Mouse (Mus musculus) cerebral cortex, adult 2 months (tissue): ENCODE measurements around the gene Gpr155.

Experiments used
- WGBS: fragments of 180-500 bp; shearing (Covaris S2); methylation state at CpG from one replicate; pipeline ENCODE4 v1.1.7; 2018; 5-methylcytosine and 5-hydroxymethylcytosine counted together

The Gpr155 gene

DNA sequence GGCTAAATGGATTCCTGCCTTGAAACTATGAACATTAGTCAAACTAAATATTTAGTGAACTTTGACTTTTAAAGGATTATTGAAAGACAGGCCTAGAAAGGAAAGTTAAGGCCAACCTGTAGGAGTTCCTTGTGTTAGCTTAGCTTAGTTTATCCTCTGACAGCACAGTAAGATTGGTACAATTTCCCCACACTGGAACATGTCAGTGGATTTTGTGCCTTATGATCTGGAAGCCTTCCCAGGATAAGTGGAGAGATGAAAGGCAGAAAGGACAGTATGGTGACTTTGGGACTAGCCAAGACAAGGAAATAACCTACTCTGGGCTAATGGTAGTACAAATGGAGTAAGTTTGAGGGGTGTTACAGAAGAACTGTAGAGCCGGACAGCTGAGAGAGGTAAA lies 1.4 kb upstream of the Gpr155 start:
- WGBS, result 92% methylated on average over 1 of the region's 1 CpGs

DNA sequence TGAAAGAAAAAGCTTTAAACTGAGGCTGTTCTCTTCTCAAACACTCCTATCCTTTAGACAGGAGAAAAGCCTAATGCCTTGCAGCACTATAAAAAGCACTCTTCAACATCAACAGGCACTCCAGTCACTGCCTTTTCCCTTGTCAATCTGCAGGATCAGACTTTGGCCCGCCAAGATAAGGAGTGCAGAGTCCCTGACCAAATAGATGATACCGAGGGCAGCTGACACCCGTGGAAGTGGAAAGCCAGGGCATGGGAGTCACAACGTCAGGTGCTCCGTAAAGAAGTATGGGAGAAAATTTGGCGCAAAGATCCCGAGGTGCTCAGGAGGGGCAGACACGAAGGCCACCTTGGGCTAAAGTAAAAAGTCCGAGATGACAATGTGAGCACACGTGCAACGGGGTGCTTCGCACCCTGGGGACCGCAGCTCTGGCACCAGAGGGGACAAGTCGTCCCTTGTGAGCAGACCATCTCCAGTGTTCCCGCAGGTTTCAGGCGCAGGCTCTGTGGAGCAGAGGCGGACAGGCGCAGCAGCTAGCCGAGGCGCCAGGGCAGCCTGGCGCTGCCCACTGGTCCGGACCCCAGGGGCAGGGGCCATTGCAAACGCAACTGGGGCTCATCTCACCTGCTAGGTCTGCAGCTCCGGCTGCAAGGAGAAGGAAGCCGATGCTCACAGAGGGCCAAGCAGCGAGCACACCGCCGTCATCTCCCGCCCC lies 574 bp downstream of the Gpr155 start:
- WGBS, result under 1% methylated on average over 29 of the region's 29 CpGs

DNA sequence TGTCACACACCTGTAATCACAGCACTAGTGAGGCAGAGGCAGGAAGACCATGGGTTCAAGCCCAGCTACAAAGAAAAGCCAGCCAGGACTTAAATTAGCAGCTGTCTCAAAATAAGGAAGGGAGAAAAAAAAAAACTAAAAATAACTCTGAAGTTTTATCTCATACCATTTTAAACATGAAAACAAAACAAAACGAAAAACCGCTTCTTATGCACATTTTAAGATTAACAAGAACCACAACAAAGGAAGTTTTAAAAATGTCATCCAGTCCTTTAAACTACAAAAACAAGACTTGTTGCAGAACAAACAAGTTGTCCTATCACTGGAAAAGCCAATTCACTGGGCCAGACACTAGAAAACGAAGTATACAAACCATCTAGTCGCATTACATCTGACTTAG lies 1.2 kb downstream of the Gpr155 start:
- 45% methylated on average over 4 of the region's 4 CpGs for WGBS

DNA sequence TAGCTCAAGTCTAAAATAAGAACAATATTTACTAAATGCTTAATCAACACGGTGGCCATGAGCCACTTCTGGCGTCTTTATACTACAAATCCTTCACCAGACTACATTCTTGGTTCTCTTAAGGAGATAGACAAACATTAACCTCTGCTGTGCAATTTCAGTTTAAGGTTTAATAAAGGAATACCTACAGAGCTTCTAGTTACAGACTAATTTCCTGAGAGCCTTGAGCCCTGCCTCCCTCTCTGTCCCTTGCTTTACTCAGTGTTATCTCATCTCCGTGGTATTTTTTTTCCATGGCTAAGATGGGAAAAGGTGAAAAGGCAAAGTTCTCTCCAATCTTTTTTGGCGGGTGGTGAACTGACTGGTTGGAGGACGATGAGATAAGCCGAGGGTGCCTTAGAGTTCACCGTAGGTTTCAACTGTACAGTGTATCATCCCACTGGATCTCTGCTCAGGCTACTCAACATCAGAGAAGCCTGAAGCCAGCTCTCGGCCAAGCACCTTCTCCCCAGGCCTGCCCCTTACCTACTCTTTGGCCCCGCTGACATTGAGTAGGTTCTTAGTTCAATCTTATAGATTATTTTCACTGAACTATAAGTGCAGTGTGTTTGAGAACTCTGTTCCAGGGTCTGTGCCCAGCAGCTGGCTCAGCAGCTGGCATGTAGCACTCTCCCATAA lies 5.9 kb downstream of the Gpr155 start:
- 92% methylated on average over 9 of the region's 9 CpGs for WGBS

DNA sequence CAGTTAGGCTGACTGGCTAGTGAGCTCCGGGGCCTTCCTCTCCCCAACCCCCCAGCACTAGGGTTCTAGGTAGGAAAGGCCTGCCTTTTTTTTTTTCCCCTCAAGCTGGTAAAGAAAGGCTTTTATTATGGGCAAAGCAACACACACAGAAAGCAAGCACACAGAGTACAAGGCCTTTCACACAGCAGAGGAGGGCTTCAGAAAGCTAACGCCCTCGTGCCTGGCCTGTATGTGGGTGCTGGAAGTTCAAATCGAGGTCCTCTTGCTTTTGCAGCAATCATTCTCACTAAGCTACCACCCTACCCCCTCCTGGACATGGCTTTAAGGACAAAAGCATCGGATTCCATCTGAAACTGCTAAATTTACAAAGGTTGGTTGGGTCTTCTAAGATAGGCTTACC lies 6.7 kb downstream of the Gpr155 start:
- WGBS, result 66% methylated on average over 5 of the region's 5 CpGs

DNA sequence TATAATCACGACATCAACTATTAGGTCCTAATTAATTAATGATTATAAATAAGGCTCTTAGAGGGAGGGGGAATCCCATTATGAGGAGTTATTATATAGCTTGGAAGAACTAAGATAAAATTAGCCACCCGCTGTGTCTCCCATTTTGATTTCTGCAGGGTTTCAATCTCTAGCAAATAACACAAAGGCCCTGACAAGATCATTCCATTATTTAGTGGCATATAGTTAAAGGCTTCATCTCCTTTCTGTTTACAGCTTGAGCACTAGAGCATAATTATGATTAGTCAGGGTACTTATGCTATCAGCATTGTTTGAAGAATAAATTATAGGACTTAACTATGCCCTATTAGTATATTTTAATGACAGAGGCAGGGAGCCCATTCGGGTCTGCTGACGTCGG lies 8.0 kb downstream of the Gpr155 start:
- 83% methylated on average over 5 of the region's 5 CpGs for WGBS

DNA sequence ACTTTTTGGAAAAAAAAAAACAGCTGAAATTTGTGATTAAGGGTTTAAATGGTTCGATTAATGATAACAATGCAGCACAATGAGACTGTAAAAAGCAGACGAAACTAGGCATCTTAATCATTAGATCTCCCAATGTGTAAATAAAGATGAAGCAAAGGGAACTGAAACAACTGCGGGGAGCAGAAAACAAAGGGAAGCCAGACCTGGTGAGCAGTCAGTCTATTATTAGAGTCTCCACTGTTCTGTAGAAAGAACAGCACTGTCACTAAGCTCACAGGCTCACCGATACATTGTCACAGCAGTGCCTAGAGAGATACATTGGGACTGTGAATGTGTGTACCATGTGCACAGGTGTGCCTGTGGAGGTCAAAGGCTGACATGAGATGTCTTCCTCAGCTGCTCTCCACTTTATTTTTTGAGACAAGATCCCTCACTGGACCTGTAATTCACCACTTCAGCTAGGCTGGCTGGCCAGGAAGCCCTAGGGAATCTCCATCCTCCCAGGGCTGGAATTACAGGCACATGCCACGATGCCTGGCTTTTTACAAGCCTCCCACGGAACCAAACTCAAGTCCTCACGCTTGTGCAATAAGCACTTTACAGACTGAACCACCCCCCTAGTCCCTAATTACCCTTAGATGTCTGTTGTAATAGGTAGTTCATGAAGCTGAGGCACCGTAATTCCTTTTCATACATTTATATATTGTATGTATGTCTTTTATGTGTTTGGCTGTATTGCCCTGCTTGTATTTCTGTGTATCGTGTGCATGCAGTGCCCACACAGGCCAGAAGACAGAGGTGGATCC lies 14.6 kb downstream of the Gpr155 start:
- 64% methylated on average over 9 of the region's 9 CpGs for WGBS

DNA sequence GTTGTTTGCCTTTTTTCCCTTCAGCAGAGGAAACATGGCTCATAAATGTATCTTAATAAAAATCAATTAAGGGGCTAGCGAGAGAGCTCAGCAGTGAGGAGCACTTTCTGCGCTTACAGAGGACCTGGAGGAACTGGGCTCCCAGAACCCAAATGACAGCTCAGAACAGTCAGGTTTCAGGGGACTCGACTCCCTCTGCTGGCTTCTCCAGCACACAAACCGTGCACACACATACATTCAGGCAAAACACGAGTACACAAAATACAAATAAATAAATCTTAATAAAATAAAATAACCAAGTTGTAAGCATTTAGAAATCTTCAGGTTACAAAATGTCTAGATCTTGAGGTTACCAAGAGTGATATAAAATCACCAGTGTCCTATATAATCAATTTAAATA lies 22.9 kb downstream of the Gpr155 start:
- 77% methylated on average over 5 of the region's 5 CpGs for WGBS

DNA sequence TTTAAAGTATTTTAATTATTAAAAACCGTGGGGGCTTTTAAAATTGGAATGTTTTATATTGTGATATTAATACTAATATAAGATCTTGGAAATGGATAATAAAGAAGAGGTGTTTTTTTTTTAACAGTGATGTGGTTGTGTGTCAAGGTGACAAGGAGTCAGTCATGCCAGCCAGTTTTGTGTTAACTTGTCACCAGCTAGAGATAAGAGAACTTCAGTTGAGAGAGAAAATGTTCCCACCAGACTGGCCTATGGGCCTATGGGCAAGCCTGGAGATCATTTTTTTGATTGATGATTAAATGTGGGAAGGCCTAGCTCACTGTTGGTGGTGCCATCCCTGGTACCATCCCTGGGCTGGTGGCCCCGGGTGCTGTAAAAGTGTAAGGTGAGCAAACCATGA lies 25.8 kb downstream of the Gpr155 start:
- 90% methylated on average over 2 of the region's 2 CpGs for WGBS

DNA sequence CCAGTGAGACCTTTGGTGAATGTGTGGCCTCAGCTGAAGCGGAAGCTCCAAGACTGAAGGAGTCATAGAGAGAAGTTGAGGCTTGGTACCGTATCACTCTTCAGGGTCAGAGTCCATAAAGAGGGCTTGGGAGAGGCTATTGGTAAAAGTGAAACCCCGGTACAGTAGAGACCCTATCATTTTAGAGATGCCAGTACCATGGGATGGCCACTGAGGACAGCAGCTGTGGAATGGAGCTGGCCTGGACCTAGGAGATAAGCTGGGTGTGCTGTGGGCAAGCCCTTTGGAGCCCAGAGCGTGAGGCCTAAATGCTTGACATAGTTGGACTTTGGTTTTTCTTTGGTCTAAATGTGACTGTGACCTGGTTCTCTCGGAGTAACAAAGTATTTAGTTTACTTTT lies 26.4 kb downstream of the Gpr155 start:
- WGBS, result 96% methylated on average over 5 of the region's 5 CpGs

DNA sequence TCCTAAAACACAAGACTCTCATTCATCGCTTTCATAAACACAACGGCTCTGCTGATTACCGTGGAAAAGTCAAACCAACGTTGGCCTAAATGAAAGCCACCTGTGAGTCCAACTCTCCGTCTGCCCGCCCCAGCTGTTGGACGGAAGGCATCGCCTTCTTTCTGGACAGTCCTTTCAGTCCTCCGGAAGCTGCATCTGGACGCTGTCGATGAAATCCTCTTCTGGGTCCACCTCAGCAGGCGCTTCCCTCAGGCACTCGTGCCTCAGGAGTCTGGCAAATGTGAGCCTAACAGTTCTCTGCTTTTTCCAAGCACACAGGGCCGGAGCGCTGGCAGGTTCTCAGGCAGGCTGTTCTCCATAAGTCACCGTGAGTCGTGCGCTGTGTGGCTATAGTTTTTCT lies 29.4 kb downstream of the Gpr155 start:
- 67% methylated on average over 18 of the region's 18 CpGs for WGBS

DNA sequence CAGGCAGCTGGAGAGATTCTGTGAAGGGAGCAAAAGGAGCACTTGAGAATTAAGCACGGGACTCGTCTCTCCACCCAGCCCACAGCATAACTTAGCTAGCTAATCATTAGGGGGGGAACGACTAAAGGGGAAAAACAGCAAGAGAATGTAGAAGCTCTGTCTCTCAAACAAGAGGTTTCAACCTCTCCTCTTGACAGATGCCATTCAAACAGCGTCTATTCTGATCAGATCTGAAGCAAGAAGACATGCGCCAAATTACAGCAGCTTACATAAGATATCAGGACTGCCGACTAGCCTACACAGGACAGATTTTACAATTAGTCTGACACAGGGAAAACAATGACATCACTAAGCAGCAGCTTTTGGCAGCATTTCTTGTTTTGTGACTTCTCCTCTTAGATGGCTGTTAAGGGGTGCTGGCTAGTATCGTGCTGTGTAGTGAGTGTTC lies 34.4 kb downstream of the Gpr155 start:
- WGBS, result 32% methylated on average over 7 of the region's 7 CpGs

DNA sequence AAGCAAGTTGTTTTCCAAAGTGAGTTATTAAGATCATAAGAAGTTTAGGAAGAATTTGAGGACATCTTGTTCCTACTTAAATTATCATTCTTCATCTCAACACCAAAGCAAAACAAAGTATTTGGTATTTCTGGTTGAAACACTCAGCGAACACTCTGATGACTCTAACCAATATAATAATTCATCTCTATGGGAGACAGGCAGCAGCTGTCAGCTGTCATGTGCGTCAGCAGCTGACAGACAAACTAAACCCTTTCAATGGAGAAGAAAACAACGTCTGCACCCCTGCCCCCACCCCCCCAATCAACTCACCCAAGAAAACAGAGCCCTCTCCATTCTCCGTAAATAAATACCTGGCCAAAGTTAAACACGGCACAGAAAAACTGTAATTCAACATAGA lies 34.9 kb downstream of the Gpr155 start:
- WGBS, result 53% methylated on average over 5 of the region's 5 CpGs

DNA sequence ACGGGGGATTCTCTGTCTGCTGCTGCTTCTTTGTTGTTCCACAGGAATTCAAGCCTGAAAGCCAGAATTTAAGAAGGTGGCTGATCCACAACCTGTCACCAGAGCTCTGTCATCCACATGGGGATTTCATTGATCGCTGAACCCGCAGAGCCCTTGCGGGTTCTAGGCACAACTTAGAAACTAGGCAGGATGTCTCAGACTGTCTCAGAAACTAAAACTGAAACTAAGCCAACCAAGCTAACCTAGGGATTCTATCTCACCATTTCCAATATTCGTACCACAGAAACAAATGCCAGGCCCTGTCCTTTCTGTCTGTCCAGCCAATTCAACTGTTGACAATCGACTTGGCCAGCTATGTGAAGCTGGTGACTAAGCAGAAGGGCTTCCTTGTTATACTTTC lies 38.2 kb downstream of the Gpr155 start:
- WGBS, result 84% methylated on average over 6 of the region's 6 CpGs

DNA sequence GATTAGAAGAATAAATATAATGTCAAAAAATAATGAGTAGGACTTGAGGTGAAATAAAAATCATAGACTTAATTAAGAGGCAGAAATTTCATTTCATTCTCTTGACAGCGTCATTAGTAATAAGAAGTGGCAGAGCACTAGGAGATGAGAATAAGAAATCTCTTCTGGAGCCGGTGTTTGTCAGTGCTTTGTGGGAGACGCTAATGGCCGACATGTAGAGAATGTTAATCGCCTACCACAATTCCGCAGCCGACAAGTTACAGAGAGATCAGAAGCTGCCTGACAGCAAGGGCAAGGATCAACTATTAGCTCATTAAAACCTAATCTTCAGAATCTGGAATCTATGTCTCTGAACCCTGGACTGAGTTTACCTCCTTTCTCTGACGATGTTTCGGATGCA lies 38.6 kb downstream of the Gpr155 start:
- WGBS, result 73% methylated on average over 9 of the region's 9 CpGs

DNA sequence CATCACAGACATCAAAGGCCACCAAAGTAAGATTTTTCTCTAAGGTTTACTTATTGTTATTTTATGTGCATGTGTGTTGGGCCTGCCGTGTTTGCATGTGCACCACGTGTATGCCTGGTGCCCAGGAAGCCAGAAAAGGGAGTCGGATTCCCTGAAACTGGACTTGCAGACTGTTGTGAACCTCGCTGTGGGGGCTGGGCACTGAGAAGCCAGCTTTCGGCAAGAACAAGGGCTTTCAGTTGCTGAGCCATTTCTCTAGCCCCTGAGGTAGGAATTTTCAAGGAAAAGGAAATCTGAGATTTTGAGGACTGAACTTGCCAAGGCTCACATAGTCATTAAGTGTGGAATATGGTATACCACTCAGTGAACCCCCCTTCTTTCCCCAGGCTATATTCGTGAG lies 39.2 kb downstream of the Gpr155 start:
- 58% methylated on average over 6 of the region's 6 CpGs for WGBS

DNA sequence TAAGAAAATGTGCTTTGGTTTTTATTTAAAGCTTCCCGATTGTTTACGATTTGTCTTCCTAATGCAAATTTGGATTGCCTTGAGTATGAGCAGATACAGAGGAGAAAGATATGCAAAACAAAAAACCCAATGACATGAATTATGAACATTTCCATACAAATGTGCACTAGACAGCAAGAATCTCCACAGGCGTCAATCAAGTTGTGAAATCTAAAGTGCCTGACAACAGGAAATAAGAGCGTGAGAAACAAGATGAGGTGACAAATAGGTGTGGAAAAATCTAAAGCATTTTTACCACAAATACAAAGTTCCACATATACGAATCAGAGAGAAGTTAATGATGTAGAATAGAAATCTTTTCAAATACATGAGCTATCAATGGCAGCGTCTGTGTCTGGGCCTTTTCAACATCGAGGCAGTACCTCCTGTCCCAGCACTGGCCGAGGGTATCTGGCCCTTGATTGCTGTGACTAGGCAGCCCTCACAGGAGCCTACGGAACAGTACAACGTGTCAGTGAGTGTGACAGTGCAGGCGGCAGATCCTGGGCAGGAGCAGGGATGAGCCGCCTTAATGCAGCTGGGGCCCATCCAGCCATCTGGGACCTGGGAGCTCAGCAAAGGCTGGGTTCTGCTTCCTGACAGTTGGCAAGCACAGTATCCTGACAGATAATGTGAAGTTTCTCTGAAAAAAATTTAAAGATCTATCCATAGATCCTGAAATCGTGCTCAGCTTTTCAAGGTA lies 39.9 kb downstream of the Gpr155 start:
- WGBS, result 59% methylated on average over 13 of the region's 13 CpGs

DNA sequence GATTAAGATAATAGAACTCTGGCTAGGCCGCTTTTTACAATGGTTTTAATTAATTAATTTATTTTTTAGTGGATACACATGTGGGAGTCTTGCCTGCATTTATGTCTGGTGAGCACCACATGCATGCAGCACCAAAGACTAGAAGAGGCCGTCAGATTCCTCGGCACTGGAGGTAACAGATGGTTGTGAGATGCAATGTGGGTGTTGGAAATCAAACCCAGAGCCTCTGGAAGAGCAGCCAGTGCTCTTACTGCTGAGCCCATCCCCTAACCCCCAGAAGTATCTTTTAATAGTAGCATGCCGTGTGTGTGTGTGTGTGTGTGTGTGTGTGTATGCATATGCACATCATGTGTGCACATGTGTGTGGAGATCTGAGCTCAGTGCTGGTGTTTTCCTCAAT lies 41.2 kb downstream of the Gpr155 start:
- WGBS, result 62% methylated on average over 4 of the region's 4 CpGs

DNA sequence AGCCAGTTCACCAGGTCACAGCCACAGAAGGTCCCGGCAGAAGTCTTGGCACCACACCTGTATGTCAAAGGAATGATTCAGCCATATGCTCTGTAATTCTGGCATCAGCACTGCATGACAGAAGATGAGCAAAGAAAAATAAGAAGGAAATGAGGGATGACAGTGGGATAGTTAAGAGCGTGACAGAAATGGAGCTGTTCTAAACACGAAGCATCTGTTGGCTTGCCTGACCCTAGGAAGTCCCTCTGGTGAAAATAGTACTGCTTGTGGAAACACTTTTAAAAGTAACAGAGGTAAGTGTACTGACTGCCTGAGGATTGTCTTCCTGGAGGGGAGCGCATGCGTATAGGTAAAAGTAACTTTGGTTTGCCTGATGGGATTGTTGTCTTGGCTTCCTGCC lies 42.7 kb downstream of the Gpr155 start:
- 86% methylated on average over 5 of the region's 5 CpGs for WGBS

DNA sequence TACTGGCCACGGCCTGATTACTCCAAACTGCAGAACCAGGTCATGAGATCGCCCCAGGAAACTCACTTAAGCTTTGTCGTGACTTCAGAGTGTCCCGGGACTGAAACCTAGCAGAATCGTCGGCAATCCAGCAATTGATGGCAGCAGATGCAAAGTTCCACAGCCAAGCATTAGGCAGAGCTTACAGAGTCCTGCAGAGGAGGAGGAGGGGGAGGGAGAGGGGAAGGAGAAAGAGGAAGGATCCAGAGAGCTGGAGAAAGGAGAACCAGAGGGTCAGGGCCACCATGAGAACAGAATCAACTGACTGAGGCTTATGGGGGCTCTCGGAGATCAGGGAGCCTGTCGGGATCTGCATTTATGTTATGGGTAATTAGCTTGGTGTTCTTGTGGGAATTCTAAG lies 48.0 kb downstream of the Gpr155 start:
- WGBS, result 77% methylated on average over 8 of the region's 8 CpGs

DNA sequence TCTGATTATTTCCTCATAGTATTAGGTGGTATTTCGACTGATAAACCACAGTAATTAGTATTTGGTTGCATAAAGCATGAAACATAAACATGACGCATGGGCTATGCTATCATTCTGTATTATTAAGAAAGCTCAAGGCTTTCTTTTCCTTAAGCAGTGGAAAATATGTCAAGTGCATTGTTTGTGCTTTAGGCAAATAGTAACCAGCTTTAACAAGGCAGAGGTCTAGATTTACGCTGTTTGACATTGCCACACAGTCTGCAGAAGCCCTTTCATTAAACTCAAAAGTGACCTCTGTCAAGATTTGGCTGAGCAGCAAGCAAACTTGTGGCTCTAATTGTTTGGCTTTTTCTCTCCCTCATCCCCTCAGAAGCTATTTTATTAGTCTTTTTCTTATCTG lies 50.4 kb downstream of the Gpr155 start:
- WGBS, result 89% methylated on average over 3 of the region's 3 CpGs

DNA sequence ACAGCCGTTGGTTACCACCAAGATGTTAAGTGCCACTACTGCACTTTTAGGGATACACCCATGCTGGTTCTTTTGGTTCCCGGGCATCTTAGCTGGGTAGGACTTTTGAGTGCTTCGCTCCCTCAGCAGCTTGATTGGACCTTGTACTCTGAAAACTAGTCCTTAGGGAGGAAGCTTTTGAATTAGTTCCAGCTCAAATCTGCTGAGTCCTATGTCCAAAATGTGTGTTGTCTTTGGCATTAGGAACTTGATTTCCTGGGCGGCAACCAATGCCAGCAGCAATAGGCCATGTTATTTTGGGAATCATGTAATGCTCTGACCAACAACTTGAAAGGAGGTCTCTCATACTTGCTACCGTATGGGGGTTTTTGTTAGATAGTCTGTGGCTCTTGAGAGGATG lies 60.5 kb downstream of the Gpr155 start:
- 89% methylated on average over 5 of the region's 5 CpGs for WGBS
